Mouse (Mus musculus): ENCODE results near the gene Eefsec. TPM values are rescaled to one million over a fixed set of nuclear protein-coding genes. Genes with fewer than 3 reads are reported as not detected.

Eefsec gene
- polyA plus RNA-seq, 1 experiment from 2014 or later, result 19.2 TPM

- Histone ChIP-seq H3K4me3 (ENCODE audit: control insufficient read depth in 1 of 2, insufficient read depth in 1 of 2, low read depth in 1 of 2, low read length in 2 of 2) (no peak overlapping the region), H3K9me3 (ENCODE audit: control insufficient read depth, low read length) (no peaks in the 10 kb centered on the region), H3K27me3 (ENCODE audit: control insufficient read depth, insufficient read depth, low read length) (peaks cover 15% of the 10 kb centered on the region), H3K4me2 (ENCODE audit: low read length) (no peak overlapping the region), H3K4me1 (ENCODE audit: control insufficient read depth in 2 of 2, insufficient read depth in 2 of 2, low read length in 2 of 2) (no peaks in the 10 kb centered on the region; a peak in 1 of 4 replicates), H3K36me3 (ENCODE audit: control insufficient read depth, insufficient read depth, low read length) (no peaks in the 10 kb centered on the region), H3K9ac (ENCODE audit: low read length) (no peak overlapping the region), H3K27ac (replicated peaks in 1 of 2; ENCODE audit: control insufficient read depth in 1 of 2, insufficient read depth in 1 of 2, low read depth in 2 of 2, low read length in 2 of 2) (no peak overlapping the region)
- no peak for ATAC-seq (ENCODE audit: insufficient number of reproducible peaks, insufficient read depth, low FRiP score, low read depth)
- WGBS, result 85% methylated on average over 12 of the region's 12 CpGs
These were observed 217.1 kb downstream of the Eefsec start for GRCm38 (mm10) chr6:88229221-88229620.

GRCm38 (mm10) chr6:88227537-88227936 lies 218.8 kb downstream of the Eefsec start:
- no peak overlapping the region for H3K27ac ChIP-seq (replicated peaks in 1 of 2; ENCODE audit: control insufficient read depth in 1 of 2, insufficient read depth in 1 of 2, low read depth in 2 of 2, low read length in 2 of 2)
- ATAC-seq (ENCODE audit: insufficient number of reproducible peaks, insufficient read depth, low FRiP score, low read depth), result no peak
- H3K36me3 ChIP-seq (ENCODE audit: control insufficient read depth, insufficient read depth, low read length), result no peaks in the 10 kb centered on the region
- no peaks in the 10 kb centered on the region; a peak in 1 of 4 replicates for H3K4me1 ChIP-seq (ENCODE audit: control insufficient read depth in 2 of 2, insufficient read depth in 2 of 2, low read length in 2 of 2)
- no peak overlapping the region for H3K4me2 ChIP-seq (ENCODE audit: low read length)
- no peaks in the 10 kb centered on the region for H3K9me3 ChIP-seq (ENCODE audit: control insufficient read depth, low read length)
- 62% methylated on average over 7 of the region's 7 CpGs for WGBS
- H3K27me3 ChIP-seq (ENCODE audit: control insufficient read depth, insufficient read depth, low read length), result peaks cover 18% of the 10 kb centered on the region
- no peak overlapping the region for H3K9ac ChIP-seq (ENCODE audit: low read length)
- no peak overlapping the region for H3K4me3 ChIP-seq (ENCODE audit: control insufficient read depth in 1 of 2, insufficient read depth in 1 of 2, low read depth in 1 of 2, low read length in 2 of 2)

DNA sequence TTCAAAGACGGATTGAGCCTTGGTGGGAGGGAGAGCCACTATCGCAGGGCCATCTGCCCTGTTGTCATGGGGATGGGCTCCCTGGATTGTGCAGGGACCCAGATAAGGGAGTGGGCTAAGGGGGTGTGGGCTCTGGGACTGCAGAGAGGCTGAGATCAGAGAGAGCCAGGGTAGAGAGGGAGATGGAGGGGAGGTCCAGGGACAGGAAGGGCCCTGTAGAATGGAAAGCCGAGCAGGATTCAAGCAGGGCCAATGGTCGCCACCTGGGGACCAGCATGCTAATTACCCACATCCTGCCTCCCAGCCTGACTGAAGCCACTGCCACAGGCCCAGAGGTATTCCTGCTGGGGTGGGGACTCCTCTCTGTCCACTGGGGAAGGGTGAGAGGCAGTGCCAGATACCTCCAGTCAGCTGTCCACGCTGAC lies 219.8 kb downstream of the Eefsec start:
- H3K9ac ChIP-seq (ENCODE audit: low read length), result no peak overlapping the region
- H3K27me3 ChIP-seq (ENCODE audit: control insufficient read depth, insufficient read depth, low read length), result peaks cover 18% of the 10 kb centered on the region
- no peaks in the 10 kb centered on the region; a peak in 1 of 4 replicates for H3K4me1 ChIP-seq (ENCODE audit: control insufficient read depth in 2 of 2, insufficient read depth in 2 of 2, low read length in 2 of 2)
- H3K4me3 ChIP-seq (ENCODE audit: control insufficient read depth in 1 of 2, insufficient read depth in 1 of 2, low read depth in 1 of 2, low read length in 2 of 2), result no peak overlapping the region
- H3K36me3 ChIP-seq (ENCODE audit: control insufficient read depth, insufficient read depth, low read length), result no peaks in the 10 kb centered on the region
- ATAC-seq (ENCODE audit: insufficient number of reproducible peaks, insufficient read depth, low FRiP score, low read depth), result no peak
- no peak overlapping the region for H3K4me2 ChIP-seq (ENCODE audit: low read length)
- H3K27ac ChIP-seq (replicated peaks in 1 of 2; ENCODE audit: control insufficient read depth in 1 of 2, insufficient read depth in 1 of 2, low read depth in 2 of 2, low read length in 2 of 2), result no peak overlapping the region
- H3K9me3 ChIP-seq (ENCODE audit: control insufficient read depth, low read length), result no peaks in the 10 kb centered on the region
- 11% methylated on average over 5 of the region's 5 CpGs for WGBS

DNA sequence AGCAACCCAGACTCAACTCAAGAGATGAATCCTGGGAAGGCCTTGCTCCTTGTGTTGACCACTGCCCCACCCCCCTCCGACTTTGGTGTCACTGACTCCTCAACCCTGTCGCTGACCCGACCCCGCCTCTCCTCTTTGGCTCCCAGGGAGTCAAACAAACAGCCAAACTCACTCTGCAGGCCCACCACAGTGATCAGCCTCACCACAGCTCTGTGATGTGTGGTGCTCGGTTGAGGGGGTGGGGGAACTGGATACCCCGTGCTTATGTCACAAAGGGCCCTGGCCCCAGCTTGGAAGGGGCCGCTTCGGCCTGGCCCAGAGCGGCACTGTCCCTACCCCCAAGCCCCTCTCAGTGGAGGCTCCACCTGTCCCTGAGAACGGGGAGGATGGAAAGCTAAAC lies 224.4 kb downstream of the Eefsec start, which contains the start of gene Dnajb8:
Gene Dnajb8 (plus strand): TSS at position 301 of the 400 bp plus-strand sequence.
- Histone ChIP-seq H3K36me3 (ENCODE audit: control insufficient read depth, insufficient read depth, low read length) (no peaks in the 10 kb centered on the region), H3K4me1 (ENCODE audit: control insufficient read depth in 2 of 2, insufficient read depth in 2 of 2, low read length in 2 of 2) (no peaks in the 10 kb centered on the region; a peak in 1 of 4 replicates), H3K9ac (ENCODE audit: low read length) (no peak within 1 kb of the TSS), H3K4me3 (ENCODE audit: control insufficient read depth in 1 of 2, insufficient read depth in 1 of 2, low read depth in 1 of 2, low read length in 2 of 2) (no peak within 1 kb of the TSS), H3K9me3 (ENCODE audit: control insufficient read depth, low read length) (peaks cover 2% of the 10 kb centered on the region; the same call in 1 of the 2 replicates), H3K27me3 (ENCODE audit: control insufficient read depth, insufficient read depth, low read length) (peaks cover 15% of the 10 kb centered on the region; the same call in 1 of the 2 replicates), H3K27ac (replicated peaks in 1 of 2; ENCODE audit: control insufficient read depth in 1 of 2, insufficient read depth in 1 of 2, low read depth in 2 of 2, low read length in 2 of 2) (no peak within 1 kb of the TSS), H3K4me2 (ENCODE audit: low read length) (no peak within 1 kb of the TSS)
- 50% methylated on average over 10 of the region's 10 CpGs for whole genome bisulfite sequencing
- no peak for ATAC-seq (ENCODE audit: insufficient number of reproducible peaks, insufficient read depth, low FRiP score, low read depth)

GRCm38 (mm10) chr6:88219094-88219493 lies 227.2 kb downstream of the Eefsec start:
- Histone ChIP-seq H3K27ac (replicated peaks in 1 of 2; ENCODE audit: control insufficient read depth in 1 of 2, insufficient read depth in 1 of 2, low read depth in 2 of 2, low read length in 2 of 2) (no peak overlapping the region), H3K4me3 (ENCODE audit: control insufficient read depth in 1 of 2, insufficient read depth in 1 of 2, low read depth in 1 of 2, low read length in 2 of 2) (no peak overlapping the region), H3K4me2 (ENCODE audit: low read length) (no peak overlapping the region), H3K4me1 (ENCODE audit: control insufficient read depth in 2 of 2, insufficient read depth in 2 of 2, low read length in 2 of 2) (no peaks in the 10 kb centered on the region), H3K9me3 (ENCODE audit: control insufficient read depth, low read length) (peaks cover 2% of the 10 kb centered on the region; the same call in 1 of the 2 replicates), H3K9ac (ENCODE audit: low read length) (no peak overlapping the region), H3K27me3 (ENCODE audit: control insufficient read depth, insufficient read depth, low read length) (peaks cover 15% of the 10 kb centered on the region; the same call in 1 of the 2 replicates), H3K36me3 (ENCODE audit: control insufficient read depth, insufficient read depth, low read length) (no peaks in the 10 kb centered on the region)
- 22% methylated on average over 4 of the region's 4 CpGs for WGBS
- no peak for ATAC-seq (ENCODE audit: insufficient number of reproducible peaks, insufficient read depth, low FRiP score, low read depth)

GRCm38 (mm10) chr6:88216199-88216598 lies 230.1 kb downstream of the Eefsec start:
- WGBS, result 75% methylated on average over 4 of the region's 4 CpGs
- peaks cover 2% of the 10 kb centered on the region; the same call in 1 of the 2 replicates for H3K9me3 ChIP-seq (ENCODE audit: control insufficient read depth, low read length)
- H3K4me3 ChIP-seq (ENCODE audit: control insufficient read depth in 1 of 2, insufficient read depth in 1 of 2, low read depth in 1 of 2, low read length in 2 of 2), result no peak overlapping the region
- H3K27me3 ChIP-seq (ENCODE audit: control insufficient read depth, insufficient read depth, low read length), result 0 out of 2 replicates have a peak, but pooled peaks cover 14% of the 10 kb centered on the region
- no peaks in the 10 kb centered on the region for H3K4me1 ChIP-seq (ENCODE audit: control insufficient read depth in 2 of 2, insufficient read depth in 2 of 2, low read length in 2 of 2)
- no peak overlapping the region for H3K4me2 ChIP-seq (ENCODE audit: low read length)
- no peak overlapping the region for H3K9ac ChIP-seq (ENCODE audit: low read length)
- H3K36me3 ChIP-seq (ENCODE audit: control insufficient read depth, insufficient read depth, low read length), result no peaks in the 10 kb centered on the region
- H3K27ac ChIP-seq (replicated peaks in 1 of 2; ENCODE audit: control insufficient read depth in 1 of 2, insufficient read depth in 1 of 2, low read depth in 2 of 2, low read length in 2 of 2), result no peak overlapping the region
- ATAC-seq (ENCODE audit: insufficient number of reproducible peaks, insufficient read depth, low FRiP score, low read depth), result no peak

GRCm38 (mm10) chr6:88215797-88216196 lies 230.5 kb downstream of the Eefsec start:
- no peak overlapping the region for H3K27ac ChIP-seq (replicated peaks in 1 of 2; ENCODE audit: control insufficient read depth in 1 of 2, insufficient read depth in 1 of 2, low read depth in 2 of 2, low read length in 2 of 2)
- H3K27me3 ChIP-seq (ENCODE audit: control insufficient read depth, insufficient read depth, low read length), result 0 out of 2 replicates have a peak, but pooled peaks cover 10% of the 10 kb centered on the region
- H3K9me3 ChIP-seq (ENCODE audit: control insufficient read depth, low read length), result peaks cover 2% of the 10 kb centered on the region; the same call in 1 of the 2 replicates
- WGBS, result 37% methylated on average over 6 of the region's 6 CpGs
- H3K4me3 ChIP-seq (ENCODE audit: control insufficient read depth in 1 of 2, insufficient read depth in 1 of 2, low read depth in 1 of 2, low read length in 2 of 2), result no peak overlapping the region
- no peaks in the 10 kb centered on the region for H3K4me1 ChIP-seq (ENCODE audit: control insufficient read depth in 2 of 2, insufficient read depth in 2 of 2, low read length in 2 of 2)
- no peak for ATAC-seq (ENCODE audit: insufficient number of reproducible peaks, insufficient read depth, low FRiP score, low read depth)
- no peak overlapping the region for H3K4me2 ChIP-seq (ENCODE audit: low read length)
- H3K9ac ChIP-seq (ENCODE audit: low read length), result no peak overlapping the region
- H3K36me3 ChIP-seq (ENCODE audit: control insufficient read depth, insufficient read depth, low read length), result no peaks in the 10 kb centered on the region

DNA sequence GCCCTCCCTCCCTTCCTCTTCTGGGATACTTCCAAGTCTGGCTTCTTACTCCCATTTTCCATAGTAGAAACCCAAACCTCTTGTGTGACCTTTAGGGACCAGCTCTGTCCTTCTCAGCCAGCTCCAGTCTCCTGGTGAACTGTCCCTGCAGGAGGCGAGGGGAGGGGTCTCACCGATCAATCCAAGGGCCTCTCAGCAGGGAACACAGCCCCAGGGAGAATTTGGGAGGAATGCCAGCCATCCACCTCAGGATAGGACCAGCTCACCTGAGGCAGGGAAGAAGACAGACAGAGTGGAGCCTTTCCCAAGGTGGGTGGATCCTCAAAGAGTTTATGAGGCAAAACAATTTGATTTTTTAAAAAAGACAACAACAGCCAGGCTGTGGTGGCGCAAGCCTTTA lies 236.2 kb downstream of the Eefsec start:
- Histone ChIP-seq H3K4me2 (ENCODE audit: low read length) (no peak overlapping the region), H3K27me3 (ENCODE audit: control insufficient read depth, insufficient read depth, low read length) (peaks cover 37% of the 10 kb centered on the region), H3K9ac (ENCODE audit: low read length) (no peak overlapping the region), H3K4me1 (ENCODE audit: control insufficient read depth in 2 of 2, insufficient read depth in 2 of 2, low read length in 2 of 2) (no peaks in the 10 kb centered on the region), H3K36me3 (ENCODE audit: control insufficient read depth, insufficient read depth, low read length) (no peaks in the 10 kb centered on the region), H3K27ac (replicated peaks in 1 of 2; ENCODE audit: control insufficient read depth in 1 of 2, insufficient read depth in 1 of 2, low read depth in 2 of 2, low read length in 2 of 2) (no peak overlapping the region), H3K4me3 (ENCODE audit: control insufficient read depth in 1 of 2, insufficient read depth in 1 of 2, low read depth in 1 of 2, low read length in 2 of 2) (no peak overlapping the region), H3K9me3 (ENCODE audit: control insufficient read depth, low read length) (no peaks in the 10 kb centered on the region)
- ATAC-seq (ENCODE audit: insufficient number of reproducible peaks, insufficient read depth, low FRiP score, low read depth), result no peak
- 67% methylated on average over 3 of the region's 3 CpGs for WGBS
